Mouse (Mus musculus): ENCODE data around the gene Armh3. TPM values are rescaled to one million over a fixed set of nuclear protein-coding genes. Genes with fewer than 3 reads are reported as not detected.

The Armh3 gene
- polyA plus RNA-seq, 1 experiment from 2014 or later, result 17.8 TPM

GRCm38 (mm10) chr19:45821832-45822231, 176.5 kb downstream of the Armh3 start:
- ATAC-seq (ENCODE audit: insufficient read depth) (no peak), DNase-seq (no peak)
- TF ChIP-seq CTCF (IDR thresholded peaks at IDR 0.05; ENCODE audit: low read depth), result no peak
- Histone ChIP-seq H3K9ac (no peak overlapping the region), H3K4me3 (ENCODE audit: low read depth, low read length) (no peak overlapping the region), H3K36me3 (ENCODE audit: insufficient read depth) (0 out of 2 replicates have a peak, but pooled peaks cover 6% of the 10 kb centered on the region), H3K27ac (ENCODE audit: low read depth) (no peak overlapping the region), H3K4me2 (no peak overlapping the region), H3K27me3 (ENCODE audit: insufficient read depth, low read length) (no peaks in the 10 kb centered on the region), H3K9me3 (ENCODE audit: low read depth, low read length) (no peaks in the 10 kb centered on the region), H3K4me1 (ENCODE audit: insufficient read depth) (peaks cover 13% of the 10 kb centered on the region)
- WGBS, result 67% methylated on average over 5 of the region's 5 CpGs

GRCm38 (mm10) chr19:45817816-45818490, 180.3 kb downstream of the Armh3 start:
- peak; percentile 53 for DNase-seq
- Histone ChIP-seq H3K27me3 (ENCODE audit: insufficient read depth, low read length) (no peaks in the 10 kb centered on the region), H3K4me2 (no peak overlapping the region), H3K36me3 (ENCODE audit: insufficient read depth) (0 out of 2 replicates have a peak, but pooled peaks cover 6% of the 10 kb centered on the region), H3K4me1 (ENCODE audit: insufficient read depth) (peaks cover 22% of the 10 kb centered on the region), H3K9ac (no peak overlapping the region), H3K27ac (ENCODE audit: low read depth) (no peak overlapping the region), H3K9me3 (ENCODE audit: low read depth, low read length) (no peaks in the 10 kb centered on the region), H3K4me3 (ENCODE audit: low read depth, low read length) (no peak overlapping the region)
- ATAC-seq (ENCODE audit: insufficient read depth), result peak; percentile 11; the same call in 1 of the 2 replicates
- TF ChIP-seq CTCF (IDR thresholded peaks at IDR 0.05; ENCODE audit: low read depth), result no peak
- WGBS, result 45% methylated on average over 11 of the region's 11 CpGs

GRCm38 (mm10) chr19:45816727-45817126, 181.6 kb downstream of the Armh3 start:
- no peak overlapping the region; the same call in 1 of the 2 replicates for H3K4me3 ChIP-seq (ENCODE audit: low read depth, low read length)

GRCm38 (mm10) chr19:45815831-45816405, 182.4 kb downstream of the Armh3 start, which contains the start of gene Kcnip2:
Gene Kcnip2 (minus strand): TSS chr19:45816061.
- peak within 1 kb of the TSS; percentile 87 for H3K4me2 ChIP-seq
- H3K4me3 ChIP-seq (ENCODE audit: low read depth, low read length), result peak within 1 kb of the TSS; percentile 39
- H3K4me1 ChIP-seq (ENCODE audit: insufficient read depth), result peaks cover 22% of the 10 kb centered on the region
- H3K36me3 ChIP-seq (ENCODE audit: insufficient read depth), result 0 out of 2 replicates have a peak, but pooled peaks cover 6% of the 10 kb centered on the region
- peak; percentile 41 for TF ChIP-seq CTCF (IDR thresholded peaks at IDR 0.05; ENCODE audit: low read depth)
- ATAC-seq (ENCODE audit: insufficient read depth) (peak; percentile 71), DNase-seq (peak; percentile 78)
- peak within 1 kb of the TSS; percentile 74 for H3K27ac ChIP-seq (ENCODE audit: low read depth)
- H3K9ac ChIP-seq, result peak within 1 kb of the TSS; percentile 38
- no peaks in the 10 kb centered on the region for H3K9me3 ChIP-seq (ENCODE audit: low read depth, low read length)
- 0% methylated on average over 29 of the region's 29 CpGs for WGBS
- no peaks in the 10 kb centered on the region for H3K27me3 ChIP-seq (ENCODE audit: insufficient read depth, low read length)

More at GRCm38 (mm10) chr19:45816727-45817126, 181.6 kb downstream of the Armh3 start:
- peak; percentile 35 for DNase-seq
- H3K27ac ChIP-seq (ENCODE audit: low read depth), result peak overlapping the region; percentile 74
- WGBS, result 17% methylated on average over 8 of the region's 8 CpGs
- peak overlapping the region; percentile 87 for H3K4me2 ChIP-seq
- H3K9me3 ChIP-seq (ENCODE audit: low read depth, low read length), result no peaks in the 10 kb centered on the region
- 0 out of 2 replicates have a peak, but pooled peaks cover 6% of the 10 kb centered on the region for H3K36me3 ChIP-seq (ENCODE audit: insufficient read depth)
- ATAC-seq (ENCODE audit: insufficient read depth), result no peak
- TF ChIP-seq CTCF (IDR thresholded peaks at IDR 0.05; ENCODE audit: low read depth), result no peak
- H3K4me1 ChIP-seq (ENCODE audit: insufficient read depth), result peaks cover 22% of the 10 kb centered on the region
- H3K9ac ChIP-seq, result no peak overlapping the region
- H3K27me3 ChIP-seq (ENCODE audit: insufficient read depth, low read length), result no peaks in the 10 kb centered on the region

GRCm38 (mm10) chr19:45815170-45815569, 183.1 kb downstream of the Armh3 start:
- DNase-seq, result no peak
- no peak for TF ChIP-seq CTCF (IDR thresholded peaks at IDR 0.05; ENCODE audit: low read depth)
- no peaks in the 10 kb centered on the region for H3K9me3 ChIP-seq (ENCODE audit: low read depth, low read length)
- ATAC-seq (ENCODE audit: insufficient read depth), result no peak
- 0 out of 2 replicates have a peak, but pooled peaks cover 6% of the 10 kb centered on the region for H3K36me3 ChIP-seq (ENCODE audit: insufficient read depth)
- H3K4me2 ChIP-seq, result peak overlapping the region; percentile 87
- 44% methylated on average over 10 of the region's 10 CpGs for WGBS
- H3K27me3 ChIP-seq (ENCODE audit: insufficient read depth, low read length), result no peaks in the 10 kb centered on the region
- peaks cover 22% of the 10 kb centered on the region for H3K4me1 ChIP-seq (ENCODE audit: insufficient read depth)
- no peak overlapping the region for H3K27ac ChIP-seq (ENCODE audit: low read depth)
- H3K9ac ChIP-seq, result 0 out of 2 replicates have a peak overlapping the region, but pooled peaks have one; percentile 38
- H3K4me3 ChIP-seq (ENCODE audit: low read depth, low read length), result peak overlapping the region; percentile 39; the same call in 1 of the 2 replicates

GRCm38 (mm10) chr19:45813801-45814200, 184.5 kb downstream of the Armh3 start:
- Histone ChIP-seq H3K36me3 (ENCODE audit: insufficient read depth) (0 out of 2 replicates have a peak, but pooled peaks cover 6% of the 10 kb centered on the region), H3K4me3 (ENCODE audit: low read depth, low read length) (no peak overlapping the region), H3K27ac (ENCODE audit: low read depth) (no peak overlapping the region), H3K9ac (no peak overlapping the region), H3K4me1 (ENCODE audit: insufficient read depth) (peaks cover 22% of the 10 kb centered on the region), H3K27me3 (ENCODE audit: insufficient read depth, low read length) (no peaks in the 10 kb centered on the region), H3K9me3 (ENCODE audit: low read depth, low read length) (no peaks in the 10 kb centered on the region), H3K4me2 (no peak overlapping the region)
- TF ChIP-seq CTCF (IDR thresholded peaks at IDR 0.05; ENCODE audit: low read depth), result no peak
- DNase-seq (peak; percentile 83), ATAC-seq (ENCODE audit: insufficient read depth) (peak; percentile 35; the same call in 1 of the 2 replicates)
- WGBS, result 8% methylated on average over 12 of the region's 12 CpGs

GRCm38 (mm10) chr19:45813263-45813662, 185.0 kb downstream of the Armh3 start:
- Histone ChIP-seq H3K9ac (no peak overlapping the region), H3K4me1 (ENCODE audit: insufficient read depth) (peaks cover 21% of the 10 kb centered on the region), H3K9me3 (ENCODE audit: low read depth, low read length) (no peaks in the 10 kb centered on the region), H3K36me3 (ENCODE audit: insufficient read depth) (0 out of 2 replicates have a peak, but pooled peaks cover 2% of the 10 kb centered on the region), H3K4me3 (ENCODE audit: low read depth, low read length) (no peak overlapping the region), H3K27me3 (ENCODE audit: insufficient read depth, low read length) (no peaks in the 10 kb centered on the region), H3K27ac (ENCODE audit: low read depth) (no peak overlapping the region), H3K4me2 (no peak overlapping the region)
- 8% methylated on average over 11 of the region's 11 CpGs for WGBS
- DNase-seq (peak; percentile 87), ATAC-seq (ENCODE audit: insufficient read depth) (no peak)
- peak; percentile 79 for TF ChIP-seq CTCF (IDR thresholded peaks at IDR 0.05; ENCODE audit: low read depth)

All from lung, embryonic 14.5 days (tissue).